In genomic region chr4:82383991-82384731, GRCm38 (mm10) we compare ENCODE assay signal across 8 mouse cellular contexts.
A peak's percentile ranks its signal among the peaks of the same experiment; 100 is the strongest.
DNase-seq lines count a peak whose midpoint lies in the region; ATAC-seq and TF ChIP-seq lines count a peak whose summit lies in the region.

No protein-coding gene starts in this region.

- peaks cover 13% of the 10 kb centered on the region for H3K4me1 ChIP-seq in midbrain, embryonic 12.5 days
- H3K4me1 ChIP-seq in midbrain, embryonic 11.5 days (ENCODE audit: control insufficient read depth, insufficient read depth, low read length): no peaks in the 10 kb centered on the region
- peaks cover 11% of the 10 kb centered on the region for H3K4me1 ChIP-seq in hindbrain, postnatal 0 days (ENCODE audit: insufficient read depth, low read length)
- H3K4me1 ChIP-seq in small intestine, adult 2 months (ENCODE audit: control insufficient read depth, insufficient read depth, insufficient read length, low read length): peaks cover 33% of the 10 kb centered on the region; the same call in 1 of the 2 replicates

- H3K27ac ChIP-seq in midbrain, embryonic 12.5 days (replicated peaks): peak overlapping the region; percentile 57
- no peak overlapping the region; the same call in 1 of the 2 replicates for H3K27ac ChIP-seq in midbrain, embryonic 11.5 days (ENCODE audit: low read depth, low read length)
- peak overlapping the region; percentile 69 for H3K27ac ChIP-seq in hindbrain, postnatal 0 days
- H3K27ac ChIP-seq in small intestine, adult 2 months (ENCODE audit: insufficient read depth, low read depth, low read length): peak overlapping the region; percentile 52

- no peak for TF ChIP-seq CTCF in hindbrain, postnatal 0 days (IDR thresholded peaks at IDR 0.05; ENCODE audit: low read depth)
- no peak for TF ChIP-seq CTCF in small intestine, adult 2 months (IDR thresholded peaks at IDR 0.05; ENCODE audit: extremely low read depth, insufficient read length, insufficient replicate concordance, low read depth, low read length)

- DNase-seq in heart, adult 11 months: peak; percentile 87
- DNase-seq in heart, postnatal 25 days (ENCODE audit: low spot score): no peak
- no peak for DNase-seq in midbrain, embryonic 11.5 days (ENCODE audit: low spot score, missing footprints)
- peak; percentile 63 for DNase-seq in hindbrain, postnatal 0 days (ENCODE audit: low spot score)
- no peak for DNase-seq in left cerebral cortex, postnatal 36 days (ENCODE audit: low spot score in 2 of 2)

- H3K27me3 ChIP-seq in midbrain, embryonic 12.5 days: no peaks in the 10 kb centered on the region
- no peaks in the 10 kb centered on the region for H3K27me3 ChIP-seq in midbrain, embryonic 11.5 days (ENCODE audit: control insufficient read depth, insufficient read depth, low read length)
- no peaks in the 10 kb centered on the region for H3K27me3 ChIP-seq in hindbrain, postnatal 0 days (ENCODE audit: insufficient read depth, low read length)
- H3K27me3 ChIP-seq in small intestine, adult 2 months (ENCODE audit: control insufficient read depth, insufficient read depth, low read length): no peaks in the 10 kb centered on the region

- H3K9ac ChIP-seq in midbrain, embryonic 12.5 days (replicated peaks): no peak overlapping the region
- H3K9ac ChIP-seq in midbrain, embryonic 11.5 days (ENCODE audit: low read length): no peak overlapping the region
- H3K9ac ChIP-seq in hindbrain, postnatal 0 days (replicated peaks; ENCODE audit: low read length): no peak overlapping the region

- H3K4me3 ChIP-seq in midbrain, embryonic 12.5 days: no peak overlapping the region
- H3K4me3 ChIP-seq in midbrain, embryonic 11.5 days (ENCODE audit: low read depth, low read length): no peak overlapping the region
- no peak overlapping the region for H3K4me3 ChIP-seq in hindbrain, postnatal 0 days (ENCODE audit: low read length)
- H3K4me3 ChIP-seq in small intestine, adult 2 months (ENCODE audit: low read depth, low read length): no peak overlapping the region

- peak; percentile 47; the same call in 1 of the 2 replicates for ATAC-seq in midbrain, embryonic 12.5 days (ENCODE audit: low FRiP score, low read depth)
- ATAC-seq in midbrain, embryonic 11.5 days (ENCODE audit: low FRiP score): no peak
- ATAC-seq in hindbrain, postnatal 0 days: peak; percentile 83
- no peak for ATAC-seq in erythroblast, adult 5-6 weeks (replicated peaks; ENCODE audit: low FRiP score, poor library complexity, severe bottlenecking)

- TF ChIP-seq POLR2A in small intestine, adult 2 months (IDR thresholded peaks at IDR 0.05; ENCODE audit: low read depth, low read length): no peak

- no peaks in the 10 kb centered on the region for H3K9me3 ChIP-seq in midbrain, embryonic 12.5 days
- H3K9me3 ChIP-seq in midbrain, embryonic 11.5 days (ENCODE audit: control insufficient read depth, low read length): no peaks in the 10 kb centered on the region
- H3K9me3 ChIP-seq in hindbrain, postnatal 0 days (ENCODE audit: low read length): no peaks in the 10 kb centered on the region

- H3K36me3 ChIP-seq in midbrain, embryonic 12.5 days: no peaks in the 10 kb centered on the region
- no peaks in the 10 kb centered on the region for H3K36me3 ChIP-seq in midbrain, embryonic 11.5 days (ENCODE audit: control insufficient read depth, insufficient read depth, low read length)
- H3K36me3 ChIP-seq in hindbrain, postnatal 0 days (ENCODE audit: insufficient read depth, low read length): no peaks in the 10 kb centered on the region
- peaks cover 2% of the 10 kb centered on the region; the same call in 1 of the 2 replicates for H3K36me3 ChIP-seq in small intestine, adult 2 months (ENCODE audit: control insufficient read depth, insufficient read depth, low read length)

- 78% methylated on average over 11 of the region's 11 CpGs for WGBS in midbrain, embryonic 12.5 days
- WGBS in midbrain, embryonic 11.5 days: 82% methylated on average over 11 of the region's 11 CpGs
- WGBS in hindbrain, postnatal 0 days: 35% methylated on average over 11 of the region's 11 CpGs
- 29% methylated on average over 11 of the region's 11 CpGs for WGBS in small intestine, adult 2 months

- H3K4me2 ChIP-seq in midbrain, embryonic 12.5 days (replicated peaks): no peak overlapping the region
- H3K4me2 ChIP-seq in midbrain, embryonic 11.5 days: no peak overlapping the region
- peak overlapping the region; percentile 14; the same call in 1 of the 2 replicates for H3K4me2 ChIP-seq in hindbrain, postnatal 0 days (ENCODE audit: low read depth, low read length)

- intact Hi-C loops in heart, postnatal 25 days (cut with DNase I): no loop called here
- intact Hi-C loops in left cerebral cortex, postnatal 36 days (cut with DNase I): no loop called here

Comparison
In these comparisons a context has a peak if more than half of its experiments do, and no peak if none do; other contexts are left out.
1. DNase-seq: peak in heart, adult 11 months (single experiment) and hindbrain, postnatal 0 days (single experiment); none in heart, postnatal 25 days (single experiment), midbrain, embryonic 11.5 days (single experiment) and left cerebral cortex, postnatal 36 days (0 of 2).
2. ATAC-seq: peak in midbrain, embryonic 12.5 days (single experiment) and hindbrain, postnatal 0 days (single experiment); none in midbrain, embryonic 11.5 days (single experiment) and erythroblast, adult 5-6 weeks (single experiment).